Mouse (Mus musculus): ENCODE measurements around the gene Oas1h.
"Not testable (repeated sequence)": the region's sequence is repeated elsewhere in the genome, so short reads cannot be mapped to it uniquely, and the experiment has no call there.

The Oas1h gene

DNA sequence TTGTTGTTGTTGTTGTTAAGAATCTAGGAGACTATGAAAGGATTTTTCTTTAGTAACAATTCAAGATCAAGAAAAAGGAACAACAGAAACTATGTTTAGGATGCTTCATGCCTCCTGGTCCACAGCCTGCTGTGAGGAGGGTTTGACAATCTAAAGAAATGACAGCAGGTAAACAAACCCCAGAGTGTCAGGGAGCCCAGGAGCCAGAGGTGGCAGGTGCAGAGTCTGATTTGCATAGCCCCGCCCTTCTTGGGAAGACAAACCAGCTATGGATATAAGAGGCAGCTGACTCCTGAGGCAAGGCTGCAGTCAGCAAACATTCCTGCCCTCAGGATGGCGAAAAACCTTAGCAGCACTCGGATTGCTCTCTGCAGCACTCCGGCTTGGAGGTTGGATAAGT is at the start of gene Oas1h:
Gene Oas1h (plus strand): TSS at position 301 of the 400 bp plus-strand sequence.
- DNase-seq (ENCODE audit: low read depth, low spot score): no peak

DNA sequence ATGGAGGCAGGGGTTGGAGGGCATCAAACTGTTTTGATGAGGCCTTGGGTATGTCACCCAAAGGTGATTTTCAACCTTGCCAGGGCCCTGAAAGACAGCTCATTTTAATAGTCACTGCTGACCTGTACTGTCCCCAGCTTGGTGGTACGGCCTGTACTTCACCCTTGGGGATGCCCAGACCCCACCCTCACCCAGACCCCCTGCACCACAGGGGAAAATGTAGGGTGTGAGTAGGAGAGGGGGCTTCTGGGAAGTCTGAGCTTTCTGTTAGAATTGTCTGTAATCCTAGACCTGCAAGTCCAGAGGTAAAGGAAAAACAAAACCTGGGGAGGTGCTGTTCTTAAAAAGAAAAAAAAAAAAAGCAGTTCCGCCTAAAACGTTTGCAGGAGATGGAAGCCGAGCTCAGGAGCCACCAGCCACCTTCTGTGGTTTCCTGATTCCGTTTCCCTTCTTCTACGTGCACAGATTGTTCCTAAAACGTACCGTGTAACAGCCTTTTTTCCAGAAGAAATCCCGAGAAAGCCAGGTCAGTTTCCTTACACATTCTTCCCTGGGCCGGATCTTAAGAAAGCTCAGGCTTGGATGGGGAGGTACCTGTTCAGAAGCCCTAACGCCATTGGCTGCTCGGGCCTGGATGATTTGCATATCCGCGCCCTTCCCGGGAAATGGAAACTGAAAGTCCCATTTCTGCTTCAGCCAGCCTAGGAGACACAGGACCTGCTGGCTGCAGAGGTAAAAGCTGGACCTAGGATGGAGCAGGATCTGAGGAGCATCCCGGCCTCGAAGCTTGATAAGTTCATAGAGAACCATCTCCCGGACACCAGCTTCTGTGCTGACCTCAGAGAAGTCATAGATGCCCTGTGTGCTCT is 49.0 kb upstream of the Oas1h start, which contains the start of gene Oas1c:
Gene Oas1c (minus strand): TSS at position 564 of the 869 bp plus-strand sequence.
- DNase-seq (ENCODE audit: low read depth, low spot score): peak; percentile 99

DNA sequence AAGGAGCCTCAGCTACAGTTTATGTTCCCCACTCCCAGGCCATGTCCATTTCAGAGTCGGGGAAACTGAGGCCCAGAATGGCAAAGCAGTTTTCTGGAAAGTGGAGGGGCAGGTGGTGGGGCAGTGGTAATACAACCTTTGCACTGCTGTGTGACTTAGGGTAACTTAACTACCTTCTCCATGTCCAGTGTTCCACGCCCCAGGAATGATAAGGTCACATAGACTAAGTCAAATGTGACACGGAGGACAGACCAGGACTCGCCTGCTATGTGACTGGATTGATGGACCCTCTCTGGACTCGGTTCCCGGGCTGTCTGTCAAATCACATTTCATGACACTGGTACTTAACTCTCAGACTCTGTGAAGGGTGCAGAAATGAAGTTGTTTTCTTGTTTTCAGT is 48.2 kb upstream of the Oas1h start:
- peak; percentile 9 for DNase-seq (ENCODE audit: low read depth, low spot score)

DNA sequence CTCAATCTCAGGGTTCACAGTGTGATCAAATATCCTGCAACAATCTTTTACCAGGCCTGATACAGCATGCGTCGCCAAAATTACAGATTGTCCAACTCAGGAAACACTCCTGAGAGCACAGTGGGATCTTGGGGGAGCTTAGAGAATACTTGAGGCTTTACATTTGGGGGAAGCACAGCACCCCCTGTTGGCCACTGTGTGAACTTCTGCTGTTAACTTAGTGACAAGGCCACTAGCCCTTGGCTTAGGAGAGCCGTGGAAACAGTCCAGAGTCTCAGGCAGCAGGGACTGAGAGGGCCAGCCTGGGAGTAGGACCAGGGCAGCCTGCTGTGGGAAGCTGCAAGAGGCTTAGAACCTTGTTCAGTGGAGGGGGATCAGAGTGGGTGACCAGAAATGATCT is 45.3 kb upstream of the Oas1h start:
- peak; percentile 56 for DNase-seq (ENCODE audit: low read depth, low spot score)

DNA sequence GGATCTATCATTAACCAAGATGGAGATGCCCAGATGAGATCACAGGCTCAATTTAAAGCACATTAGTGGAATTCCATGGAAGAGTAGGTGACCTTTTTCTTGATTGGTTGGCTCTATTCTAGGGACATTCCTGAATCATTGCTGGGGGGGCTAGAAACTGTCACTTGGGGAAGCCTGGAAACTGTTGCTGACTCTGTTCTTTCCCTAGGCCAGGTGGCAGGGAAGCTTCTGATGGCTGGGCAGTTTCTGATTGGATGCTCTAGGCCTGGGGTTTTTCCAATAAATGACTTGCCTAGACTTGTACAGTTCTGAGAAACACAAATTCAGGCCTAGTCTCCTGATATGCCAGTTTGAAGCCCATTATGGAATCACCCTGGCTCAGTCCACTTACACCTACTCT is 42.2 kb upstream of the Oas1h start:
- no peak for DNase-seq (ENCODE audit: low read depth, low spot score)

DNA sequence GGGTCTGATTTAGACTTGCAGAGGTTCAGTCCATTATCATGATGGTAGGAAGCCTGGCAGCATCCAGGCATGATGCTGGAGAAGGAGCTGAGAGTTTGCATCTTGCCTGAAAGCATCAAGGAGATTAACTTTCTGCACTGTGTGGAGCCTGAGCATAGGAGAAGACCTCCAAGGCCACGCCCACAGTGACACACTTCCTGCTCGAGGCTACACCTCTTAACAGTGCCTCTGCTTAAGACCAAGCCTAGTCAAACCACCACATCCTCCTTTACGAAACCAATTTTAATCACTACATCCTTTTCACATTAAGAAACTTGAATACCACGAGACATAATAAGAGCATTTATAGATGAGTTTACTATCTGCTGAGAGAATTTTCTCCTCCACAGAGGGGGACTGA is 30.2 kb upstream of the Oas1h start:
- no peak for DNase-seq (ENCODE audit: low read depth, low spot score)

DNA sequence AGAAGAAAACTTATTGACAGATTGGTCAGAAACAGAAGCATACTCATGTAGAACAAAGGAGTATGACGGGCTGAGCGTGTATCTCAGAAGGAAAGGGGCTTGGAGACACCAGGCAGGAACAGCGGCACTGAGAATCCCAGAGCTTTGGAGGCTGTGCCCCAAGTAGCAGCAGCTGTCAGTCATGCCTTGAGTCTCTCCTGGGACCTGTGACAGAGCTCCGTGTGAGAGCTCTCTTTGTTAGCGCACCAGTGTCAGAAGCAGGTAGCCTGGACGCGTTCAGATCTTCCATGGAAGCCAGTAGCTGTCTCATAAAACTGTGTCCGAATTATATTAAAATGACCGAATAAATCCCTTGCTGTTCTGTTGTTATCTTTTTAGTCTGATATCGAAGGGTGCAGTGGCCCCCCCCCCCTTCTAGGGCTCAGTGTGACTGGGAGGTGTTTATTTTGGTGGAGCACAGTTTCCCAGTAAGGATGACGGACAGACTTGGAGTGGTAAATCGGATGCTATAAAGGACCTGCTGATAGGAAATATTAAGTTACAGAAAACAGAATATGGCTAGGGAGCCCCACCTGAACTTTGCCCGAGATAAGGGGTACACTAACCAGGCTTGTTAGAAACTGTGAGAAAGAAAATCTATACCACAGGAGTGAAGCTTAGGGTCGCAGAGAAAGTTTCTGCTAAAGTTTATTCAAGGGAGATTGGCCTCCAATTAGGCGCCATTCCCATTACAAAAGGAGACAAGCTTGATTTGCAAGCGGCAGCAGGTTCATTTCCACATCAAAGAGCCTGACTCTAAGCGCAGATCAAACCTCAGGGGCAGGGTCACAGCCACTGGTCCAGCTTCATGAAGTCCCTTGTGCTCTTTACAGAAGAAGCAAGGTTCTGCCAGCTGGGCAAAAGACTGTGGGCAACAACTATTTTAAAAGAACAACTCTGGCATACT is 27.6 kb upstream of the Oas1h start:
- DNase-seq (ENCODE audit: low read depth, low spot score): no peak

DNA sequence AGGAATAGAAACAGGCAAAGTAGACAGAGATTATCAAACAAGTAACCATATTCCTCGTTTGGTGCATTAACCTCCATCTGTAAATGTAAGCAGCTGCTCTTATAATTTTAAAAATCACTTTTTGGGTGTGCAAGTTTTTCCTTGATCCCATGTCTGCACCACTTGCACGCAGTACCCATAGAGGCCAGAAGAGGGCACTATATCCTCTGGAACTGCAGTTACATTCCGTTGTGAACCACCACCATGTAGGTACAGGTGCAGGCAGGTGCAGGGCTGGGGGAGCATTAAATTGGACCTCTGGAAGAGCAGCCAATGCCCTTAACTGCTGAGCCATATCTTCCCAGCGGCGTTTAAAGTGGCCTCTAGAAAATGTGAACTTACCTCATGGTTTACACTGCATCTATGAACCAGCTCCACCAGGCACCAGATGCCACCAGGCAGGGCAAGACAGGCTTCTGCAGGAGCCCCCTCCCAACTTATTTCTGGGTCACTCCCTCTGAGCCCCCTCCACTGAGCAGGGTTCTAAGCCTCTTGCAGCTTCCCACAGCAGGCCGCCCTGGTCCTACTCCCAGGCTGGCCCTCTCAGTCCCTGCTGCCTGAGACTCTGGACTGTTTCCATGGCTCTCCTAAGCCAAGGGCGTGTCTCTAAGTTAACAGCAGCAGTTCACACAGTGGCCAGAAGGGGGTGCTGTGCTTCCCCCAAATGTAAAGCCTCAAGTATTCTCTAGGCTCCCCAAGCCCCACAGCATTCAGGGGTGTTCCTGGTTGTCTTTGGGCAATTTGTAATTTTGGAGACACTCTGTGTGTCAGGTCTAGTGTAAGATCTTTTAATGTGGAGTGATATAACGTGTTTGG is 24.3 kb upstream of the Oas1h start:
- DNase-seq (ENCODE audit: low read depth, low spot score): peak; percentile 72

DNA sequence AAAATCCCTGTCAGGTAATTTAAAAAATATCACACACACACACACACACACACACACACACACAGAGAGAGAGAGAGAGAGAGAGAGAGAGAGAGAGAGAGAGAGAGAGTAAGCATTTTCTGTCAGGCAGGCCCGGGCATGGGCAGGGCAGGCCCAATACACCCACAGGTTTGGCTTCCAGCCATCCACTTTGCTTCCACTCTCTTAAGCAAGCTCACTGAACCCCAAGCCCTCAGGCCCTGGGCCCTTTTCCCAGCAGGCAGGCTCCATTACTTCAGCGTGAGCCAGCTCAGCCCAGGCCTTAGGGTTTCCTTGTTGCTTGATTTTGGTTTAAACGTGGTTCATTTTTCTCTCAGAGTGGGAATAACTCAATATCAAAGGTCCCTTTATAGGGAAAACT is 16.5 kb upstream of the Oas1h start:
- DNase-seq (ENCODE audit: low read depth, low spot score): peak; percentile 85

DNA sequence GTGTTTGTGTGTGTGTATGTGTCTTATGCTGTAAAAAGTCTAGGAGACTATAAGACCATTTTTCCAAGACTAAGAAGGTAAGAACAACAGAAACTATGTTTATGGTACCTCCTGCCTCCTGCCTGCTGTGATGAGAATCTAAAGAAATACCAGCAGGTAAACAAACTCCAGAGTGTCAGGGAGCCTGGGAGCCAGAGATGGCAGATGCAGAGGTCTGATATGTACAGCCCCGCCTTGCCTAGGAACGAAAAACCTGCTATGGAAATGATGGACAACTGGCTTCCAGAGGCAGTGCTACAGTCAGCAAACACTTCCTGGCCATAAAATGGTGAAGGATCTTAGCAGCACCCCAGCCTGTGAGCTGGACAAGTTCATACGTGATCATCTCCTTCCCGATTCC is 14.2 kb upstream of the Oas1h start, which contains the start of gene Oas1f:
Gene Oas1f (plus strand): TSS at position 301 of the 400 bp plus-strand sequence.
- DNase-seq (ENCODE audit: low read depth, low spot score): no peak

DNA sequence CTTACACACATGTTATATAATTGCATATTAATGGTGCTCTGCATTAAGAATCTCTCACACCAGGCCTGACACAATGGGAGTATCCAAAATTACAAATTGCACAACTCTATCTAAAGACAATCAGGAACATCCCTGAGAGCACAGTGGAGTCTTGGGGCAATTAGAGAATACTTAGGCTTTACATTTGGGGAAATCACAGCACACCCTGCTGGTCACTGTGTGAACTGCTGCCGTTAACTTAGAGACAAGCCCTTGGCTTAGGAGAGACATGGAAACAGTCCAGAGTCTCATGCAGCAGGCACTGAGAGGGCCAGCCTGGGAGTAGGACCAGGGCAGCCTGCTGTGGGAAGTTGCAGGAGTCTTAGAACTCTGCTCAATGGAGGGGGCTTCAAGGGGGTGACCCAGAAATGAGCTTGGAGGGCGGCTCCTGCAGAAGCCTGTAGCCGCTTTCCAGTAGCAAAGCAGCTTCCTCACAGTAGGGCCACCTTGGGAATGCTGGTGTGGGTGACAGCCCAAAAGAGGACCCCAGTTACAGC is 11.6 kb upstream of the Oas1h start:
- DNase-seq (ENCODE audit: low read depth, low spot score): peak; percentile 78

DNA sequence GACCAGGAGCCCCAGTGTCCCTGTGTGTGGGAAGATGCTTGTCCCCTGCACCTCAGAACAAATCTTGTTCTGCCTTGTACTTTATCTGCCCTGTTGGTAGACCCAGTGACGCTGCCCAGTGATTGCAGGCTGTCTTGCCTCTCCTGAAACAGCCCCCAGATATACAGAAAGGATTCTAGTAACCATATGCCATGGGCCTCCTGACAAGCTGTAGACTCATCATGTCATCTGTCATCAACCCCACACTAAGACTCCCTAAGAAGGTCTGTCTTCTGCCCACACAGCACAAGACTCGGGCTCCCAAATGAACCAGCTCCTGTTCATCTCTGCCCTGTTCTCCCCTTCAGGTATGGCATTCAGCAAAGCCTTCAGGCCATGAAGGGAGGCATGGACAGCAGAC is 2.0 kb upstream of the Oas1h start:
- DNase-seq (ENCODE audit: low read depth, low spot score): no peak

DNA sequence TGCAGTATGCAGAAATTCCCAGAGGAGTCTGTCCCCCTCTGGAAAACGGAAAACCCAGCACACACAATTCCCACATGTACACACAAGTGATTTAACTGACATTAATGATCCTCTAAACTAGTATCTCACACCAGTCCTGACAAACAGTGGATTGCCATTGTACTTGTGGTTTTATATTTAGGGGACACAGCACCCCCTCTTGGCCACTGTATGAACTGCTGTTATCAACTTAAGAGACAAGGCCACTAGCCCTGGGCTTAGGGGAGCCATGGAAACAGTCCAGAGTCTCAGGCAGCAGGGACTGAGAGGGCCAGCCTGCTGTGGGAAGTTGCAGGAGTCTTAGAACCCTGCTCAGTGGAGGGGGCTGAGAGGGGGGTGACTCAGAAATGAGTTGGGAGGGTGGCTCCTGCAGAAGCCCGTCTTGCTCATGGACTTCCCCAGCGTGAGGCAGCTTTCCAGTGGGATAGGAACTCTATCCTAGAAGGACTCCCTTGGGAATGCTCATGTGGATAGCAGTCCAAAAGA is 4.2 kb downstream of the Oas1h start:
- DNase-seq (ENCODE audit: low read depth, low spot score): peak; percentile 56

DNA sequence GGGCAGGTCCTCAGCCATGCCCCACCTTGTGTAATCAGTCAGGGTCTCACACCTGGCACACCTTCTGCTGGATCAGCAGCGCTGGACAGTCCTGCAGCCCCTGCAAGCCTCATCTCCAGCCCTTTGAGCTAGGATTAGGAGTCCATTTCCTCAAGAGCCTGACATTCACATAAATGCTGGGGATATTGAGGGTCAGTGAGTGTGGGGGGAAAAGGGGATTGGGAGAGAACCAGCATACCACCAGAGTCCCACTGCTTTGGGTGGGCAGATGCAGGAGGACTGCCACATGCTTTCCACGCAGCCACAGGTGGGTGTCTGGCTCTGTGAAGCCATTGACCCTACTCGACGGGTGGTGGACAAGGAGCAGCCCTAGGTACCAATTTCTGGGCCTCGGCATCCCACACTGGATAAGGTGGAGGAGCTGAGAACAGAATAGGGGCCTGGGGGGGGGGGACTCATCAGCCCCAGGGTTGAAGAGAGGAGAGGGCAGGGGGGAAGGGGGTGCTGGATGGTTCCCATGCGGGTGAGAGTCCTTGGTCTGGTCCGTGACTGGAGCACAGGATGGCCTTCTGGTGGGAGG is 8.3 kb downstream of the Oas1h start:
- no peak for DNase-seq (ENCODE audit: low read depth, low spot score)

DNA sequence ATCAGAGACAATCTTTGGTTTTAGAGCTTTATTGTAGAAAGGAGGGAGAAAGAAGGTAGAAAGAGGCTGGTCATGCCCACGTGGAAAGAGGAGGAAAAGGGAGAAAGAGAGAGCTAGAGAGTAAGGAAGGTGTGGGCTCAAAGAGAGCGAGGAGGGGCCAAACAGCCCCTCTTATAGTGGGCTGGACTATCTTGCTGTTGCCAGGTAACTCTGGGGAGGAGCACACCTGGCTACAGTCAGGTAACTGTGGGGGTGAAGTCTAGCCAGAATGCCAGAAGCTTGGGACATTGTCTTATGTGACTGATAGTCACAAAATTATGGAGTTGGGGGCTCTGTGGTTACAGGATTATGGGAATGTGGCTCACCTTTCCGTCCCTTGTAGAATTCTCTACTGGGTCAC is 8.9 kb downstream of the Oas1h start:
- DNase-seq (ENCODE audit: low read depth, low spot score): no peak

DNA sequence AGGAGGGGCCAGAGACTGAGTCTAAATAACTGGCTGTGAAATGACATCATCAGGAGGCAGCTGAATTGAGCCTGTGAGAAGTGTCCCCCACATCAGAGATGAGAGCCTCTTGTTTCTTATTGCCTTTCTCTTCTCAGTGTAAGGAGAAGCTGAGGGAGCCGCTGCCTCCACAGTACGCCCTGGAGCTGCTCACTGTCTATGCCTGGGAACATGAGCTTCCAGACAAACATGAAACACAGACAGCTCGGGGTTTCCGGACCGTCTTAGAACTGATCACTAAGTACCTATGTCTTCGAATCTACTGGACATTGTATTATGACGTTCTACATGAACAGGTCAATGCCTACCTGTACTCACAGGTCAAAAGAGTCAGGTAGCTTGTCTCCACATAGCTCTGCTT is 9.6 kb downstream of the Oas1h start:
- DNase-seq (ENCODE audit: low read depth, low spot score): no peak

DNA sequence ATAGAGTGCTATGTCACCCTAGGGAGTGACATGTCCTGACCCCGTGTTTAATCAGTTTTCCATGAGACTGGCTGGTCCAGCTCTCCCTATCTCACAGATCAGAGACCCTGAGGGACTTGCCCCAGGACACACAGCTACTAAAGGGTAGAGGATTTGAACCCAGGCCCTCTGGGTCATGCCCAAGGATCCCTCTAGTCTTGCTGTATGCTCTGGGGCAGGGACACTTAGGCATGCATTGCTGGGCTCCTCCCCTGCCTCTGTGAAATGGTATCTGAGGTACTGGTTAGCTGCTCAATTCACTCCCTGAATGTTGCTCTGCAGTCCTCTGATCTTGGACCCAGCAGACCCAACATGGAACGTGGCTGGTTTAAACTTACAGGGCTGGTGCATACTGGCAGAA is 10.2 kb downstream of the Oas1h start:
- no peak for DNase-seq (ENCODE audit: low read depth, low spot score)

DNA sequence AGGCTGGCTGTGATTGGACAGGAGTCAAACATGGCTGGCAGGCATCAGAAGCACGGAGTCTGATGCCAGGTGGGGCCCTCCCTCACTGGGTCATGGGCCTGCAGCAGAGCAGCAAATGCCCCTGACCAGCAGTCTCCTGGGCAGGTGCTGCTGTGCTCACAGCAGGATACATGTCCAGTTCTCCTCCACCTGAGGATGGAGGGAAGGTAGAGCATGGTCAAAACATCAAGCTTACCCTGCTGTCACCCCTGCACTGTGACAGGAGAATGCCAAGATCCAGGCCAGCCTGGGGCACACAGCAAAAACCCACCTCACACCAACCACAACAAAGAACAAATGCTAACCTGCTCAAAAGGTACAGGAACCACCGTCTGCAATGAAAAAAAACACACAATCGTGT is 15.6 kb downstream of the Oas1h start:
- DNase-seq (ENCODE audit: low read depth, low spot score): not testable (repeated sequence)

DNA sequence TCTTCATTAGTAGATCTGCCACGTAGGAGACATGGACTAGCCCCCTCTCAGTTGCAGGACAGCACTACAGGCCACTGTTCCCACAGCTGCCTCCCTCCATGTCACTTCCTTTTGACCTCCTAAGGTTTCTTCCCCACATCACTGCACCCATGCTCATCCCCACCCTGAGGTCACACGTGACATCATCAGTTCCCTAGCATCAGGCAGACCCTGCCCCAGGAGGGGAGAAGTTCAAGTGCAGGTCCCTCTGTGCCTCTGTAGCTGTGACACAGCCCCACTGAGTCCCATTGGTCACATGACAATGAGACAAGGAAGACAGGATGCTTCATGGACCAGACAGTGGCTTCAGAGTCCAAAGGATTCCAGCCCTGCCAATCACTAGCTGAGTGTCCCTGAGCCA is 16.2 kb downstream of the Oas1h start:
- DNase-seq (ENCODE audit: low read depth, low spot score): not testable (repeated sequence)

DNA sequence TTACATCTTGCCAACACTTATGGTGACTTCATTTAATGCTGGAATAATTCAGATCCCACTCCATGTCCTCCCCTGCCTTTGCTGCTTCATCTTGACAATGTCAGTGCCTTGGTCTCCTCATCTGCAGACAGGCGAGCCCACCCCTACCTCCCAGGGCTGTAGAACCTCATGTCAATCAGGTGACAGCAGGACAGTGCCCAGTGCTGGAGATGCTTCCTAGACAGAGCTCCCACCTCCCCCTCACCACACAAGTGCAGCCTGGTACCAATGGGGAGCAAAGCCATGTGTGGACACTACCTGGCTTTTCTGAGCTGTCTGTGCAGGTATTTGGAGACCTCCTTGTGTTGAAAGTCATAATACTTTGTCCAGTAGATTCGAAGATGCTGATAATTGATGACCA is 17.6 kb downstream of the Oas1h start:
- not testable (repeated sequence) for DNase-seq (ENCODE audit: low read depth, low spot score)

All from 3T3-L1 (cell line).